In the genomic region with DNA sequence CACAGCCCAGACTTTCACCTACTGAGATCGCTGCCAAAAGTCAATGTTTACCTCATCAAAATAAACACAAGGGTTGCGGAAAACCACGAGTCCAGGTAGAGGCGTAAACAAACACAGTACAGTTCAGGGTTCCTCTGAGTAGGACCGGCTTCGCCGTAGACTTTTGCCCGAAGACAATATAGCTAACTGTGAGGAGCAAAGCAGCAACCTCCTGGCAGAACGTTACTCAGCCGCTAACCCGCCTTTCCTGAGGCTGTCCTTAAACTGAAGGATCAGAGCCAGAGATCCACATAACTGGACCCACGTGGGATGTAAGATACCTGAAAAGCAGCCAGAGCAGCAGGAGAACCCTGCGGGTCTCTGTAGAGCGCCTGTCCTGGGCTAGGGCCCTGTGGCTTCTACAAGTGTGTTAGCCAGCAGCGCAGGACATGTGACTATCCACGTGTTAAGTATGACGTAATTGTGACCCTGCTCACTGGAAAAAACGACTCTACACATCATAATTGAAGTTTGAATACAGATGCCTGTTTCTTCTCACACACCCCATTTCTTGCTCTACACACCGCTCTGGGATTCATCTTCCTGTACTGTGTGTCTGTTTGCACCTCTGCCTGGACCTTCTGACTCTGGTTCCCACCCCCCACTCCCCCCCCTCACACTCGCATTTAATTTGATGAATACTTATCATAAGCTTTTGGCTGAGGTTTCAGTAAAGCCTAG, we compare ENCODE assay signal across 14 mouse cellular contexts.
DNase-seq lines count a peak whose midpoint lies in the region; ATAC-seq lines count a peak whose summit lies in the region.
"Had no signal": no experiment of that assay in that cellular context is flagged by ENCODE, and none has a peak within 500 bp of the region (broad histone marks: within the 10 kb centered on the region; RNA-seq: fewer than 3 reads in every experiment).

No protein-coding gene starts in this region.

- H3K36me3 ChIP-seq in embryonic facial prominence, embryonic 15.5 days: no peaks in the 10 kb centered on the region
- no peaks in the 10 kb centered on the region for H3K36me3 ChIP-seq in limb, embryonic 15.5 days
- H3K36me3 ChIP-seq: embryonic facial prominence, embryonic 13.5 days; midbrain, embryonic 10.5 days; neural tube, embryonic 13.5 days had no signal

- peak; percentile 9 for DNase-seq in adrenal gland, postnatal 14 days
- DNase-seq in adrenal gland, postnatal 4 days (ENCODE audit: low spot score in 2 of 2): no peak
- DNase-seq in 416B (ENCODE audit: low read depth): peak; percentile 11
- DNase-seq in thymus, postnatal 36 days: no peak
- no peak for DNase-seq in spleen, postnatal 36 days (ENCODE audit: low spot score in 2 of 2)
- DNase-seq in urinary bladder, postnatal 25 days (ENCODE audit: low spot score): no peak
- DNase-seq: gastrocnemius, adult 2 months; lung, adult 2 months had no signal

- ATAC-seq in embryonic facial prominence, embryonic 15.5 days (ENCODE audit: insufficient number of reproducible peaks, low FRiP score, low TSS enrichment, low read depth): peak; percentile 51; the same call in 1 of the 2 replicates
- ATAC-seq in limb, embryonic 15.5 days (ENCODE audit: insufficient number of reproducible peaks, low FRiP score, low TSS enrichment, low read depth): peak; percentile 79

- H3K9me3 ChIP-seq in embryonic facial prominence, embryonic 15.5 days (replicated peaks): no peaks in the 10 kb centered on the region
- H3K9me3 ChIP-seq in limb, embryonic 15.5 days: no peaks in the 10 kb centered on the region
- H3K9me3 ChIP-seq: embryonic facial prominence, embryonic 13.5 days; midbrain, embryonic 10.5 days; neural tube, embryonic 13.5 days had no signal

- WGBS in embryonic facial prominence, embryonic 15.5 days: 65% methylated on average over 20 of the region's 20 CpGs
- WGBS in limb, embryonic 15.5 days: 57% methylated on average over 20 of the region's 20 CpGs

- H3K4me2 ChIP-seq in embryonic facial prominence, embryonic 15.5 days (replicated peaks): no peak overlapping the region
- no peak overlapping the region for H3K4me2 ChIP-seq in limb, embryonic 15.5 days
- H3K4me2 ChIP-seq: embryonic facial prominence, embryonic 13.5 days; neural tube, embryonic 13.5 days had no signal

- H3K27me3 ChIP-seq in embryonic facial prominence, embryonic 15.5 days: no peaks in the 10 kb centered on the region
- H3K27me3 ChIP-seq in limb, embryonic 15.5 days: no peaks in the 10 kb centered on the region
- H3K27me3 ChIP-seq: embryonic facial prominence, embryonic 13.5 days; neural tube, embryonic 13.5 days had no signal

- H3K9ac ChIP-seq in embryonic facial prominence, embryonic 15.5 days: no peak overlapping the region
- no peak overlapping the region for H3K9ac ChIP-seq in limb, embryonic 15.5 days
- H3K9ac ChIP-seq: embryonic facial prominence, embryonic 13.5 days; neural tube, embryonic 13.5 days had no signal

- no peak overlapping the region for H3K4me3 ChIP-seq in embryonic facial prominence, embryonic 15.5 days (replicated peaks)
- H3K4me3 ChIP-seq in limb, embryonic 15.5 days: no peak overlapping the region
- H3K4me3 ChIP-seq: embryonic facial prominence, embryonic 13.5 days; gastrocnemius, adult 2 months; midbrain, embryonic 10.5 days; neural tube, embryonic 13.5 days had no signal

- H3K4me1 ChIP-seq in embryonic facial prominence, embryonic 15.5 days: 0 out of 2 replicates have a peak, but pooled peaks cover 6% of the 10 kb centered on the region
- peaks cover 15% of the 10 kb centered on the region; the same call in 1 of the 2 replicates for H3K4me1 ChIP-seq in limb, embryonic 15.5 days

- H3K27ac ChIP-seq in embryonic facial prominence, embryonic 15.5 days (replicated peaks): no peak overlapping the region
- H3K27ac ChIP-seq in limb, embryonic 15.5 days: peak overlapping the region; percentile 28; the same call in 1 of the 2 replicates
- H3K27ac ChIP-seq: embryonic facial prominence, embryonic 13.5 days; gastrocnemius, adult 2 months; kidney, postnatal 0 days; midbrain, embryonic 10.5 days; neural tube, embryonic 13.5 days had no signal

Comparison
In these comparisons a context has a peak if more than half of its experiments do, and no peak if none do; other contexts are left out.
1. DNase-seq: peak in adrenal gland, postnatal 14 days (single experiment) and 416B (single experiment); none in adrenal gland, postnatal 4 days (0 of 2), thymus, postnatal 36 days (0 of 2), spleen, postnatal 36 days (0 of 2) and urinary bladder, postnatal 25 days (single experiment).